Comparison of ENCODE assay signal across 20 mouse cellular contexts in the genomic region with DNA sequence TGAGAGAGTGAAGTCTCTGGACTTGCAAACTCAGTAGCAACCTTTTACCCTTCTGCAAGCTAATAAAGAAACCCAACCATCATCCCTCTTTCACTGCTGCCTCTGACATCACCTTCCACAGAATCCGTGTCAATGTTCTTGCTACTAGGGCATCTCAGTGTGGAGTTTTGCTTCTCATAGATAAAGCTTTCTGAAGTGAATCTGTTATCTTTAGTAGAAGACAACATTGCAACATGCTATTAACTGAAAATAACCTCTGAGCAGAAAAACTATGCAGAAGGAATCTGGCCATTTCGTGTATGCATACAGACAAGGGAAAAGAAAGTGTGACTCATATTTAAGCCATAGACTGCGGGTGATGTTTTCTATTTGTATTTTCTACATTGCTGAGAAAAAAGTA.
DNase-seq lines count a peak whose midpoint lies in the region; ATAC-seq and TF ChIP-seq lines count a peak whose summit lies in the region.
"Had no signal": no experiment of that assay in that cellular context is flagged by ENCODE, and none has a peak within 500 bp of the region (broad histone marks: within the 10 kb centered on the region; RNA-seq: fewer than 3 reads in every experiment).

No protein-coding gene starts in this region.

- H3K9me3 ChIP-seq in embryonic facial prominence, embryonic 15.5 days (replicated peaks), result no peaks in the 10 kb centered on the region
- H3K9me3 ChIP-seq in embryonic facial prominence, embryonic 10.5 days, result no peaks in the 10 kb centered on the region
- H3K9me3 ChIP-seq in intestine, postnatal 0 days (ENCODE audit: control insufficient read depth), result no peaks in the 10 kb centered on the region
- no peaks in the 10 kb centered on the region for H3K9me3 ChIP-seq in stomach, postnatal 0 days (ENCODE audit: control insufficient read depth, low read length)
- H3K9me3 ChIP-seq in hindbrain, embryonic 14.5 days (ENCODE audit: control insufficient read depth, low read length), result no peaks in the 10 kb centered on the region
- H3K9me3 ChIP-seq: embryonic facial prominence, embryonic 12.5 days; forebrain, embryonic 13.5 days; heart, embryonic 13.5 days had no signal

- H3K27me3 ChIP-seq in embryonic facial prominence, embryonic 15.5 days, result no peaks in the 10 kb centered on the region
- no peaks in the 10 kb centered on the region for H3K27me3 ChIP-seq in embryonic facial prominence, embryonic 10.5 days (replicated peaks; ENCODE audit: low read depth, poor library complexity, severe bottlenecking)
- no peaks in the 10 kb centered on the region for H3K27me3 ChIP-seq in intestine, postnatal 0 days (replicated peaks; ENCODE audit: control insufficient read depth, insufficient read depth, low read length)
- H3K27me3 ChIP-seq in stomach, postnatal 0 days (ENCODE audit: control insufficient read depth, insufficient read depth, low read length), result no peaks in the 10 kb centered on the region
- no peaks in the 10 kb centered on the region for H3K27me3 ChIP-seq in hindbrain, embryonic 14.5 days (ENCODE audit: control insufficient read depth, insufficient read depth, low read length)
- H3K27me3 ChIP-seq: embryonic facial prominence, embryonic 12.5 days; forebrain, embryonic 13.5 days; heart, embryonic 13.5 days had no signal

- no peak overlapping the region for H3K9ac ChIP-seq in embryonic facial prominence, embryonic 15.5 days
- no peak overlapping the region for H3K9ac ChIP-seq in intestine, postnatal 0 days (ENCODE audit: low read depth, low read length)
- H3K9ac ChIP-seq in stomach, postnatal 0 days (ENCODE audit: low read length), result no peak overlapping the region
- H3K9ac ChIP-seq in hindbrain, embryonic 14.5 days, result no peak overlapping the region
- H3K9ac ChIP-seq: embryonic facial prominence, embryonic 12.5 days; forebrain, embryonic 13.5 days; forebrain, postnatal 0 days; heart, embryonic 13.5 days had no signal

- TF ChIP-seq EP300 in stomach, postnatal 0 days (optimal IDR thresholded peaks at IDR 0.05), result no peak

- no peak for DNase-seq in embryonic facial prominence, embryonic 10.5 days (ENCODE audit: low spot score)
- peak; percentile 53 for DNase-seq in 3T3-L1 (ENCODE audit: low read depth, low spot score)
- DNase-seq in stomach, postnatal 0 days (ENCODE audit: low spot score), result no peak
- no peak for DNase-seq in hindbrain, embryonic 14.5 days (ENCODE audit: low spot score)
- DNase-seq: adrenal gland, adult 2 months; adrenal gland, postnatal 36 days; cerebellum, adult 2 months; cerebellum, postnatal 10 days; embryo, embryonic 11 days; forebrain, postnatal 0 days; gastrocnemius, postnatal 25 days; heart, postnatal 36 days had no signal

- no peak overlapping the region for H3K4me2 ChIP-seq in embryonic facial prominence, embryonic 15.5 days (replicated peaks)
- no peak overlapping the region for H3K4me2 ChIP-seq in intestine, postnatal 0 days (replicated peaks; ENCODE audit: low read depth)
- no peak overlapping the region for H3K4me2 ChIP-seq in stomach, postnatal 0 days (replicated peaks; ENCODE audit: low read depth)
- no peak overlapping the region for H3K4me2 ChIP-seq in hindbrain, embryonic 14.5 days (replicated peaks)
- H3K4me2 ChIP-seq: embryonic facial prominence, embryonic 12.5 days; forebrain, embryonic 13.5 days; heart, embryonic 13.5 days had no signal

- H3K36me3 ChIP-seq in embryonic facial prominence, embryonic 15.5 days, result no peaks in the 10 kb centered on the region
- no peaks in the 10 kb centered on the region for H3K36me3 ChIP-seq in embryonic facial prominence, embryonic 10.5 days (replicated peaks)
- H3K36me3 ChIP-seq in intestine, postnatal 0 days (ENCODE audit: control insufficient read depth, insufficient read depth), result no peaks in the 10 kb centered on the region
- H3K36me3 ChIP-seq in stomach, postnatal 0 days (ENCODE audit: control insufficient read depth, insufficient read depth, low read length), result no peaks in the 10 kb centered on the region
- no peaks in the 10 kb centered on the region for H3K36me3 ChIP-seq in hindbrain, embryonic 14.5 days (replicated peaks; ENCODE audit: control insufficient read depth, insufficient read depth)
- H3K36me3 ChIP-seq: embryonic facial prominence, embryonic 12.5 days; heart, embryonic 13.5 days had no signal

- no peak for TF ChIP-seq CTCF in intestine, postnatal 0 days (IDR thresholded peaks at IDR 0.05; ENCODE audit: low read depth)
- no peak for TF ChIP-seq CTCF in stomach, postnatal 0 days (IDR thresholded peaks at IDR 0.05; ENCODE audit: low read depth)

- WGBS in embryonic facial prominence, embryonic 15.5 days, result 58% methylated on average over 3 of the region's 3 CpGs
- WGBS in embryonic facial prominence, embryonic 10.5 days, result 88% methylated on average over 3 of the region's 3 CpGs
- WGBS in intestine, postnatal 0 days, result 37% methylated on average over 3 of the region's 3 CpGs
- 41% methylated on average over 3 of the region's 3 CpGs for WGBS in stomach, postnatal 0 days
- 88% methylated on average over 3 of the region's 3 CpGs for WGBS in hindbrain, embryonic 14.5 days

- H3K4me1 ChIP-seq in embryonic facial prominence, embryonic 15.5 days, result peaks cover 11% of the 10 kb centered on the region; the same call in 1 of the 2 replicates
- peaks cover 7% of the 10 kb centered on the region for H3K4me1 ChIP-seq in embryonic facial prominence, embryonic 10.5 days
- H3K4me1 ChIP-seq in intestine, postnatal 0 days (replicated peaks; ENCODE audit: control insufficient read depth, insufficient read depth, low read length), result 0 out of 2 replicates have a peak, but pooled peaks cover 2% of the 10 kb centered on the region
- H3K4me1 ChIP-seq in stomach, postnatal 0 days (replicated peaks; ENCODE audit: control insufficient read depth, insufficient read depth), result no peaks in the 10 kb centered on the region
- H3K4me1 ChIP-seq in hindbrain, embryonic 14.5 days (replicated peaks; ENCODE audit: control insufficient read depth, insufficient read depth, low read length), result no peaks in the 10 kb centered on the region
- H3K4me1 ChIP-seq: forebrain, embryonic 13.5 days had no signal

- no peak overlapping the region for H3K4me3 ChIP-seq in embryonic facial prominence, embryonic 15.5 days (replicated peaks)
- H3K4me3 ChIP-seq in embryonic facial prominence, embryonic 10.5 days, result no peak overlapping the region
- H3K4me3 ChIP-seq in intestine, postnatal 0 days (ENCODE audit: low read depth, low read length), result no peak overlapping the region
- H3K4me3 ChIP-seq in stomach, postnatal 0 days (ENCODE audit: low read depth, low read length), result no peak overlapping the region
- no peak overlapping the region for H3K4me3 ChIP-seq in hindbrain, embryonic 14.5 days (replicated peaks; ENCODE audit: low read length)
- H3K4me3 ChIP-seq: embryonic facial prominence, embryonic 12.5 days; forebrain, embryonic 13.5 days; heart, embryonic 13.5 days had no signal

- ATAC-seq in embryonic facial prominence, embryonic 15.5 days (ENCODE audit: insufficient number of reproducible peaks, low FRiP score, low TSS enrichment, low read depth), result no peak
- ATAC-seq in intestine, postnatal 0 days, result no peak
- no peak for ATAC-seq in stomach, postnatal 0 days (ENCODE audit: low FRiP score, low TSS enrichment)
- ATAC-seq in megakaryocyte, adult 5-6 weeks (ENCODE audit: poor library complexity, severe bottlenecking), result no peak
- no peak for ATAC-seq in hindbrain, embryonic 14.5 days (ENCODE audit: low FRiP score)
- ATAC-seq: forebrain, embryonic 13.5 days; forebrain, postnatal 0 days; hindbrain, embryonic 16.5 days; inflammation-experienced regulatory T-cells, adult 6 months had no signal

- H3K27ac ChIP-seq in embryonic facial prominence, embryonic 15.5 days (replicated peaks), result peak overlapping the region; percentile 7; the same call in 1 of the 2 replicates
- H3K27ac ChIP-seq in embryonic facial prominence, embryonic 10.5 days (replicated peaks), result no peak overlapping the region
- peak overlapping the region; percentile 41; the same call in 1 of the 2 replicates for H3K27ac ChIP-seq in intestine, postnatal 0 days (ENCODE audit: low read depth, low read length)
- peak overlapping the region; percentile 42 for H3K27ac ChIP-seq in stomach, postnatal 0 days (replicated peaks)
- H3K27ac ChIP-seq in hindbrain, embryonic 14.5 days, result no peak overlapping the region
- H3K27ac ChIP-seq: embryonic facial prominence, embryonic 12.5 days; forebrain, embryonic 13.5 days; heart, embryonic 13.5 days had no signal

Comparison
In these comparisons a context has a peak if more than half of its experiments do, and no peak if none do; other contexts are left out.
1. H3K27ac ChIP-seq: peak in embryonic facial prominence, embryonic 15.5 days (single experiment), intestine, postnatal 0 days (single experiment) and stomach, postnatal 0 days (single experiment); none in embryonic facial prominence, embryonic 10.5 days (single experiment) and hindbrain, embryonic 14.5 days (single experiment).